Mouse (Mus musculus): ENCODE measurements around the gene Birc3. TPM values are rescaled to one million over a fixed set of nuclear protein-coding genes. Genes with fewer than 3 reads are reported as not detected.
A peak's percentile ranks its signal among the peaks of the same experiment; 100 is the strongest.
"Not testable (repeated sequence)": the region's sequence is repeated elsewhere in the genome, so short reads cannot be mapped to it uniquely, and the experiment has no call there.

Birc3 gene
- polyA plus RNA-seq, 1 experiment from 2014 or later: 4.6 TPM

- no peak overlapping the region for H3K4me3 ChIP-seq
- H3K27me3 ChIP-seq (replicated peaks; ENCODE audit: low read depth, poor library complexity, severe bottlenecking): no peaks in the 10 kb centered on the region
- H3K9me3 ChIP-seq: peaks cover 13% of the 10 kb centered on the region
- H3K36me3 ChIP-seq (replicated peaks): no peaks in the 10 kb centered on the region
- no peaks in the 10 kb centered on the region for H3K4me1 ChIP-seq
- H3K27ac ChIP-seq (replicated peaks): no peak overlapping the region
- WGBS: 93% methylated on average over 3 of the region's 3 CpGs
- DNase-seq (ENCODE audit: low spot score): no peak
These were observed 11.4 kb upstream of the Birc3 start for GRCm38 (mm10) chr9:7884346-7884745.

- Histone ChIP-seq H3K4me3 (no peak overlapping the region), H3K36me3 (replicated peaks) (no peaks in the 10 kb centered on the region), H3K4me1 (no peaks in the 10 kb centered on the region), H3K27me3 (replicated peaks; ENCODE audit: low read depth, poor library complexity, severe bottlenecking) (no peaks in the 10 kb centered on the region), H3K27ac (replicated peaks) (no peak overlapping the region), H3K9me3 (peaks cover 13% of the 10 kb centered on the region)
- WGBS: 89% methylated on average over 1 of the region's 1 CpGs
- no peak for DNase-seq (ENCODE audit: low spot score)
These were observed 9.4 kb upstream of the Birc3 start for GRCm38 (mm10) chr9:7882304-7882865.

- Histone ChIP-seq H3K27me3 (replicated peaks; ENCODE audit: low read depth, poor library complexity, severe bottlenecking) (no peaks in the 10 kb centered on the region), H3K4me3 (peak overlapping the region; percentile 68; the same call in 1 of the 2 replicates), H3K9me3 (no peaks in the 10 kb centered on the region), H3K27ac (replicated peaks) (peak overlapping the region; percentile 92; the same call in 1 of the 2 replicates), H3K36me3 (replicated peaks) (no peaks in the 10 kb centered on the region), H3K4me1 (peaks cover 19% of the 10 kb centered on the region)
- peak; percentile 12 for DNase-seq (ENCODE audit: low spot score)
- 88% methylated on average over 8 of the region's 8 CpGs for WGBS
These were observed 675 bp upstream of the Birc3 start for GRCm38 (mm10) chr9:7873511-7874211.

GRCm38 (mm10) chr9:7872044-7872774 lies 777 bp downstream of the Birc3 start:
- H3K4me1 ChIP-seq: peaks cover 19% of the 10 kb centered on the region
- DNase-seq (ENCODE audit: low spot score): peak; percentile 69
- H3K4me3 ChIP-seq: peak overlapping the region; percentile 68
- H3K36me3 ChIP-seq (replicated peaks): no peaks in the 10 kb centered on the region; the same call in 1 of the 2 replicates
- peak overlapping the region; percentile 92 for H3K27ac ChIP-seq (replicated peaks)
- 16% methylated on average over 23 of the region's 23 CpGs for WGBS
- H3K27me3 ChIP-seq (replicated peaks; ENCODE audit: low read depth, poor library complexity, severe bottlenecking): no peaks in the 10 kb centered on the region
- peaks cover 4% of the 10 kb centered on the region; the same call in 1 of the 2 replicates for H3K9me3 ChIP-seq

- H3K4me1 ChIP-seq: peaks cover 19% of the 10 kb centered on the region
- WGBS: 48% methylated on average over 4 of the region's 4 CpGs
- DNase-seq (ENCODE audit: low spot score): peak; percentile 11
- no peaks in the 10 kb centered on the region; the same call in 1 of the 2 replicates for H3K36me3 ChIP-seq (replicated peaks)
- peak overlapping the region; percentile 68; the same call in 1 of the 2 replicates for H3K4me3 ChIP-seq
- no peaks in the 10 kb centered on the region for H3K27me3 ChIP-seq (replicated peaks; ENCODE audit: low read depth, poor library complexity, severe bottlenecking)
- peaks cover 4% of the 10 kb centered on the region; the same call in 1 of the 2 replicates for H3K9me3 ChIP-seq
- no peak overlapping the region for H3K27ac ChIP-seq (replicated peaks)
These were observed 1.5 kb downstream of the Birc3 start for GRCm38 (mm10) chr9:7871316-7872043.

GRCm38 (mm10) chr9:7870556-7871315 lies 2.2 kb downstream of the Birc3 start:
- no peak for DNase-seq (ENCODE audit: low spot score)

GRCm38 (mm10) chr9:7868838-7869491 lies 4.0 kb downstream of the Birc3 start:
- no peak overlapping the region for H3K4me3 ChIP-seq
- H3K27me3 ChIP-seq (replicated peaks; ENCODE audit: low read depth, poor library complexity, severe bottlenecking): no peaks in the 10 kb centered on the region
- H3K9me3 ChIP-seq: peaks cover 4% of the 10 kb centered on the region; the same call in 1 of the 2 replicates
- H3K27ac ChIP-seq (replicated peaks): no peak overlapping the region
- H3K4me1 ChIP-seq: peaks cover 19% of the 10 kb centered on the region
- H3K36me3 ChIP-seq (replicated peaks): no peaks in the 10 kb centered on the region; the same call in 1 of the 2 replicates
- no peak for DNase-seq (ENCODE audit: low spot score)
- WGBS: 95% methylated on average over 4 of the region's 4 CpGs

More at GRCm38 (mm10) chr9:7870556-7871315, 2.2 kb downstream of the Birc3 start:
- H3K36me3 ChIP-seq (replicated peaks): no peaks in the 10 kb centered on the region; the same call in 1 of the 2 replicates
- 92% methylated on average over 10 of the region's 10 CpGs for WGBS
- peaks cover 4% of the 10 kb centered on the region; the same call in 1 of the 2 replicates for H3K9me3 ChIP-seq
- no peak overlapping the region for H3K4me3 ChIP-seq
- peaks cover 19% of the 10 kb centered on the region for H3K4me1 ChIP-seq
- no peak overlapping the region for H3K27ac ChIP-seq (replicated peaks)
- no peaks in the 10 kb centered on the region for H3K27me3 ChIP-seq (replicated peaks; ENCODE audit: low read depth, poor library complexity, severe bottlenecking)

- Histone ChIP-seq H3K9me3 (peaks cover 4% of the 10 kb centered on the region; the same call in 1 of the 2 replicates), H3K4me3 (no peak overlapping the region), H3K27me3 (replicated peaks; ENCODE audit: low read depth, poor library complexity, severe bottlenecking) (no peaks in the 10 kb centered on the region)
These were observed 5.0 kb downstream of the Birc3 start for GRCm38 (mm10) chr9:7867981-7868380.

GRCm38 (mm10) chr9:7866981-7867380 lies 6.0 kb downstream of the Birc3 start:
- H3K4me1 ChIP-seq; H3K4me3 ChIP-seq; H3K27me3 ChIP-seq (replicated peaks; ENCODE audit: low read depth, poor library complexity, severe bottlenecking); DNase-seq (ENCODE audit: low spot score); H3K27ac ChIP-seq (replicated peaks); H3K36me3 ChIP-seq (replicated peaks); H3K9me3 ChIP-seq: not testable (repeated sequence)
- WGBS: 78% methylated on average over 2 of the region's 2 CpGs

More at GRCm38 (mm10) chr9:7867981-7868380, 5.0 kb downstream of the Birc3 start:
- peaks cover 17% of the 10 kb centered on the region for H3K4me1 ChIP-seq
- no peak for DNase-seq (ENCODE audit: low spot score)
- no peak overlapping the region for H3K27ac ChIP-seq (replicated peaks)
- WGBS: 92% methylated on average over 3 of the region's 3 CpGs
- no peaks in the 10 kb centered on the region; the same call in 1 of the 2 replicates for H3K36me3 ChIP-seq (replicated peaks)

GRCm38 (mm10) chr9:7860976-7861375 lies 12.0 kb downstream of the Birc3 start:
- Histone ChIP-seq H3K27me3 (replicated peaks; ENCODE audit: low read depth, poor library complexity, severe bottlenecking) (no peaks in the 10 kb centered on the region), H3K36me3 (replicated peaks) (no peaks in the 10 kb centered on the region), H3K27ac (replicated peaks) (no peak overlapping the region), H3K4me1 (no peaks in the 10 kb centered on the region), H3K9me3 (no peaks in the 10 kb centered on the region), H3K4me3 (no peak overlapping the region)
- no peak for DNase-seq (ENCODE audit: low spot score)
- WGBS: 84% methylated on average over 5 of the region's 5 CpGs

GRCm38 (mm10) chr9:7855912-7856311 lies 17.1 kb downstream of the Birc3 start:
- no peak overlapping the region for H3K4me3 ChIP-seq
- no peaks in the 10 kb centered on the region for H3K36me3 ChIP-seq (replicated peaks)
- H3K4me1 ChIP-seq: peaks cover 2% of the 10 kb centered on the region; the same call in 1 of the 2 replicates
- WGBS: 67% methylated on average over 3 of the region's 3 CpGs
- no peak for DNase-seq (ENCODE audit: low spot score)
- no peaks in the 10 kb centered on the region for H3K9me3 ChIP-seq
- H3K27me3 ChIP-seq (replicated peaks; ENCODE audit: low read depth, poor library complexity, severe bottlenecking): no peaks in the 10 kb centered on the region
- no peak overlapping the region for H3K27ac ChIP-seq (replicated peaks)
